Comparison of ENCODE assay signal across 15 mouse cellular contexts in genomic region chr2:149542837-149543236, GRCm38 (mm10).
"Had no signal": no experiment of that assay in that cellular context is flagged by ENCODE, and none has a peak within 500 bp of the region (broad histone marks: within the 10 kb centered on the region; RNA-seq: fewer than 3 reads in every experiment).

No protein-coding gene starts in this region.

- DNase-seq: kidney, adult 2 months; kidney, postnatal 25 days; layer of hippocampus, adult 9-11 months; liver; lung, adult 18-20 months; lung, postnatal 10 days; lung, postnatal 36 days; retina, postnatal 1 day; spleen, adult 18-20 months; thymus, adult 18-20 months; thymus, postnatal 36 days had no signal

- ATAC-seq: intestine, postnatal 0 days; liver, embryonic 12.5 days; midbrain, embryonic 13.5 days; midbrain, embryonic 16.5 days had no signal
